Mouse (Mus musculus) small intestine, adult 2 months (tissue): ENCODE measurements around the gene 1700093K21Rik. TPM values are rescaled to one million over a fixed set of nuclear protein-coding genes. Genes with fewer than 3 reads are reported as not detected.

Experiments
- H3K27ac ChIP-seq: fragments of 200-500 bp; 2 replicates; pipeline ENCODE4 v1.5.1; 2012; ENCODE audit warnings: low read depth, low read length, control low read depth, inconsistent platforms; ENCODE audit not compliant: insufficient read depth
- H3K27me3 ChIP-seq: fragments of 200-500 bp; 2 replicates; pipeline ENCODE4 v1.6.1; 2012; ENCODE audit warnings: mild to moderate bottlenecking, moderate library complexity, low read length, inconsistent platforms; ENCODE audit not compliant: control insufficient read depth, insufficient read depth
- H3K36me3 ChIP-seq: fragments of 200-500 bp; 2 replicates; pipeline ENCODE4 v1.6.1; 2012; ENCODE audit warnings: mild to moderate bottlenecking, low read length, control low read depth, inconsistent platforms; ENCODE audit not compliant: control insufficient read depth, insufficient read depth
- H3K4me1 ChIP-seq: fragments of 200-500 bp; 2 replicates; pipeline ENCODE4 v1.6.1; 2012; ENCODE audit warnings: low read length, inconsistent platforms, mixed read lengths; ENCODE audit not compliant: control insufficient read depth, insufficient read depth, insufficient read length
- H3K4me3 ChIP-seq: fragments of 200-500 bp; 2 replicates; pipeline ENCODE4 v1.5.1; 2012; ENCODE audit warnings: low read depth, mild to moderate bottlenecking, control low read depth, inconsistent platforms, low read length, moderate library complexity
- CTCF ChIP-seq: fragments of 200-500 bp; IDR thresholded peaks from 2 replicates; pipeline ENCODE4 v1.5.1; 2012; ENCODE audit warnings: low read depth, mild to moderate bottlenecking, control low read depth, inconsistent platforms, low read length, moderate library complexity, mixed read lengths; ENCODE audit not compliant: insufficient replicate concordance, insufficient read length; ENCODE audit errors: extremely low read depth
- POLR2A ChIP-seq: fragments of 200-500 bp; IDR thresholded peaks from 2 replicates; pipeline ENCODE4 v1.6.1; 2012; ENCODE audit warnings: low read depth, mild to moderate bottlenecking, control low read depth, inconsistent platforms, low read length, moderate library complexity
- WGBS: fragments of 180-500 bp; shearing (Covaris S2); methylation state at CpG from one replicate; pipeline ENCODE4 v1.1.7; 2018; 5-methylcytosine and 5-hydroxymethylcytosine counted together
- polyA plus RNA-seq: library from polyadenylated mRNA; depleted of rRNA; stranded (reverse); fragments of >200 nt; gene quantifications from 2 replicates; pipeline ENCODE4 v1.2.3, GENCODE M21; 2012; rRNA removed

Gene 1700093K21Rik
- polyA plus RNA-seq, 1 experiment = not detected

DNA sequence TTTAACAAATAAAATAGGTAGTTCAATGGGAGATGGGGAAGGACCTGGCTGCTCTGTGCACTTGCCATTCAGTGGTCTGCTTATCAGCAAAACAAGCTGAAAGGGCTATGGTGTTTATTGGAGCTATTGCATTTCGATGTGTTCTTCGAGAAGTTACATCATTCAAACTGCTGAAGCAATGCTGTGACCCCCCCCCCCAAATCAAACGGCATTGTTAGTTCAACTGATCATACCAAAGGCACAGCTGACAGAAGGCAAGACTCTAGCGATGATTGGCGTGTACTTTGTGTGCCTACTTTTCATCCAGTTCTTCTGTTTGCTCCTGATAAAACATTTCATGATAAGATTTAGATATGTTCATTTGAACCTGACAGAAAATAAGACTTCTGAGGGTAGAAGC is 22.3 kb downstream of the 1700093K21Rik start:
- peaks cover 16% of the 10 kb centered on the region; the same call in 1 of the 2 replicates for H3K4me1 ChIP-seq
- H3K27me3 ChIP-seq = no peaks in the 10 kb centered on the region
- TF ChIP-seq POLR2A (no peak), CTCF (no peak)
- H3K4me3 ChIP-seq = no peak overlapping the region
- H3K27ac ChIP-seq = no peak overlapping the region
- H3K36me3 ChIP-seq = peaks cover 6% of the 10 kb centered on the region
- 17% methylated on average over 5 of the region's 5 CpGs for WGBS

GRCm38 (mm10) chr11:23497718-23498509 is 23.0 kb downstream of the 1700093K21Rik start, which contains the start of gene Ahsa2:
Gene Ahsa2, minus strand, starts transcription at chr11:23498030.
- peak within 1 kb of the TSS; percentile 78 for H3K4me3 ChIP-seq
- H3K36me3 ChIP-seq = peaks cover 12% of the 10 kb centered on the region
- no peaks in the 10 kb centered on the region for H3K27me3 ChIP-seq
- H3K4me1 ChIP-seq = peaks cover 16% of the 10 kb centered on the region; the same call in 1 of the 2 replicates
- peak within 1 kb of the TSS; percentile 60 for H3K27ac ChIP-seq
- WGBS = under 1% methylated on average over 63 of the region's 66 CpGs
- peak; percentile 78 for TF ChIP-seq POLR2A
- no peak for TF ChIP-seq CTCF

DNA sequence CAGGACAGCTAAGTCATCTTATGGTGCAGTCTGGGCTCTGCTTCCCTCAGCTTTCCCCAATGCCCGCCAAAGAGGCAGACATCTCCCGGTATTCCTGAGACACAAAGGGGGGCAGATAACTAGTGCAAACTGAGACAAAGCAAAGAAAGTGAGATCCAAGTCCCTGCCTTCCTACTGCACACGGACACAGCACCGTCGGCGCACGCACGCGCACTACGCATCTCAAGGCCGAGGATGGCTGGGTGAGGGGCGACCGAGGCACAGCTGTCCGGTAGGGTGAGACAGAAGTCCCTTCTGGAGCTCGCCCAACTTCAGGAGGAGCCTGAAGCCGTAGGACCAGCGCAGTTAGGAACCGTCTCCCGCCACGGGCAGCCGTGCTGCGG is 23.6 kb downstream of the 1700093K21Rik start:
- under 1% methylated on average over 22 of the region's 22 CpGs for WGBS
- no peak for TF ChIP-seq CTCF
- no peak for TF ChIP-seq POLR2A
- peaks cover 16% of the 10 kb centered on the region; the same call in 1 of the 2 replicates for H3K4me1 ChIP-seq
- H3K36me3 ChIP-seq = peaks cover 18% of the 10 kb centered on the region
- H3K27me3 ChIP-seq = no peaks in the 10 kb centered on the region
- peak overlapping the region; percentile 78 for H3K4me3 ChIP-seq
- peak overlapping the region; percentile 60 for H3K27ac ChIP-seq

- no peak overlapping the region for H3K27ac ChIP-seq
- H3K27me3 ChIP-seq = no peaks in the 10 kb centered on the region
- peaks cover 23% of the 10 kb centered on the region for H3K36me3 ChIP-seq
- peaks cover 16% of the 10 kb centered on the region; the same call in 1 of the 2 replicates for H3K4me1 ChIP-seq
- peak overlapping the region; percentile 43 for H3K4me3 ChIP-seq
- TF ChIP-seq CTCF (no peak), POLR2A (no peak)
- WGBS = 31% methylated on average over 6 of the region's 6 CpGs
Observed at GRCm38 (mm10) chr11:23496661-23497060, 24.3 kb downstream of the 1700093K21Rik start.

GRCm38 (mm10) chr11:23495231-23495630 is 25.7 kb downstream of the 1700093K21Rik start:
- no peaks in the 10 kb centered on the region for H3K27me3 ChIP-seq
- H3K4me3 ChIP-seq = no peak overlapping the region
- H3K27ac ChIP-seq = no peak overlapping the region
- H3K4me1 ChIP-seq = peaks cover 16% of the 10 kb centered on the region; the same call in 1 of the 2 replicates
- WGBS = 95% methylated on average over 6 of the region's 6 CpGs
- H3K36me3 ChIP-seq = peaks cover 34% of the 10 kb centered on the region
- TF ChIP-seq POLR2A = no peak
- TF ChIP-seq CTCF = no peak

GRCm38 (mm10) chr11:23492048-23492790 is 28.7 kb downstream of the 1700093K21Rik start:
- H3K4me1 ChIP-seq = peaks cover 14% of the 10 kb centered on the region; the same call in 1 of the 2 replicates
- TF ChIP-seq POLR2A (no peak), CTCF (no peak)
- WGBS = 87% methylated on average over 4 of the region's 4 CpGs
- H3K27ac ChIP-seq = no peak overlapping the region
- no peak overlapping the region for H3K4me3 ChIP-seq
- H3K27me3 ChIP-seq = no peaks in the 10 kb centered on the region
- peaks cover 54% of the 10 kb centered on the region for H3K36me3 ChIP-seq

DNA sequence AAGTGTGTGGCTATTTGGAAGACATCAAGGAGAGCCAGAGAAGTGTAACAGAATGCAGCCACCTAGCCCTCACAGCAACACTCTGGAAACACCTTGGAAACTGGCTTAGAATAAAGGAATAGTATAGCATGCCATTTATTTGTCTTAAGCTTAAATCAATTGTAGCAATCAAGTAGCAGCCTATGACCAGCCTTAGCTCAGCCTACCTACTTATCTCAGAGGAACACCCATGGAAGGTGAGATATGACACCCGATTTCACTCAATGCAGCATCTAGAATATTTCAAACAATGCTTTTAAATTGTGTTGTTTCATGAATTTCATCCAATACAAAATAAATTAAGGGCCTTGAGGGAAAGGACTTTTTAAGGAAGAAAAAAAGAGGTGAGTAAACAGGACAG is 31.0 kb downstream of the 1700093K21Rik start:
- Histone ChIP-seq H3K27me3 (no peaks in the 10 kb centered on the region), H3K27ac (no peak overlapping the region)

More for the DNA sequence above, 31.0 kb downstream of the 1700093K21Rik start:
- H3K36me3 ChIP-seq = peaks cover 65% of the 10 kb centered on the region
- H3K4me1 ChIP-seq = no peaks in the 10 kb centered on the region
- no peak for TF ChIP-seq POLR2A
- no peak for TF ChIP-seq CTCF
- whole genome bisulfite sequencing = 53% methylated on average over 1 of the region's 1 CpGs
- H3K4me3 ChIP-seq = no peak overlapping the region

Other genes with a start within 250 kb of the 1700093K21Rik start
- gene Usp34, start 214.3 kb downstream of the 1700093K21Rik start, polyA plus RNA-seq = 1.4 and 3.1 TPM in 2 replicates
- 7.1 TPM in 2 replicates for gene Ahsa2, start 23.1 kb downstream of the 1700093K21Rik start, polyA plus RNA-seq
- 0.23 and 0.67 TPM in 2 replicates for gene 0610010F05Rik, start 112.5 kb upstream of the 1700093K21Rik start, polyA plus RNA-seq
- gene Pus10, start 144.5 kb upstream of the 1700093K21Rik start, polyA plus RNA-seq = 0.36 and 0.51 TPM in 2 replicates
- gene Pex13, start 144.8 kb upstream of the 1700093K21Rik start, polyA plus RNA-seq = 2.7 and 6.0 TPM in 2 replicates
- gene Rel, start 249.8 kb upstream of the 1700093K21Rik start, polyA plus RNA-seq = 0.67 and 1.5 TPM in 2 replicates